Mouse (Mus musculus) cerebellum, adult 2 months (tissue): ENCODE data around the gene Fbxl17.

ENCODE experiments used
- CTCF ChIP-seq: fragments of 200-500 bp; IDR thresholded peaks from 2 replicates; pipeline ENCODE4 v1.5.1; 2011; ENCODE audit warnings: low read depth, mild to moderate bottlenecking, control low read depth, low read length, moderate library complexity, borderline replicate concordance; ENCODE audit not compliant: insufficient read depth
- POLR2A ChIP-seq: fragments of 200-500 bp; IDR thresholded peaks from 2 replicates; pipeline ENCODE4 v1.6.1; 2011; ENCODE audit warnings: low read length, control low read depth, borderline replicate concordance; ENCODE audit not compliant: insufficient read depth

DNA sequence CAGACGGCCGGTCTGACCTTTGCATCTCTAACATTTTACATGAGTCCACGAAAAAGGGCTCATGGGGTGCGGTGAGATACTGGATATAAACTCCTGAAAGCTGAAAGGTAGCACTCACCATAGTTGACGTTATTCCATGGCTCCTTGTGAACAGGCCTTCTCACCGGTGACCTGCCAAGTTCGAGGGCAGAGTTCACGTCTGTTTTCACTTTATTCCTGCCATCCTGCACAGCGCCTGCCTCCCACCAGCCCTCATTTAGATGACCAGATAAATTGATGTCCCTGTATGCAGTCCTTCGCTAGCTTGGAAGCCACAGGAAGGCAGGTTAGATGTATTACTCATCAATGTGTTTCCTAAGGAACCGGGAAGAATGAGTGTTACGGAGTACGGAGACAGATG is 454.5 kb downstream of the Fbxl17 start:
- TF ChIP-seq CTCF: no peak
- TF ChIP-seq POLR2A: no peak
